Mouse (Mus musculus) cerebellum, adult 2 months (tissue): ENCODE measurements around the gene Alg5. TPM values are rescaled to one million over a fixed set of nuclear protein-coding genes. Genes with fewer than 3 reads are reported as not detected.

Experiments used
- DNase-seq, 2 experiments: peaks; one replicate each; pipeline ENCODE4 v3.0.0; 2021
- H3K27ac ChIP-seq: fragments of 200-500 bp; 2 replicates; pipeline ENCODE4 v1.5.1; 2012; ENCODE audit warnings: low read length, control low read depth, inconsistent platforms; ENCODE audit not compliant: insufficient read depth
- H3K27me3 ChIP-seq: fragments of 200-500 bp; 2 replicates; pipeline ENCODE4 v1.6.1; 2012; ENCODE audit warnings: inconsistent platforms, mild to moderate bottlenecking, low read length, moderate library complexity; ENCODE audit not compliant: control insufficient read depth, insufficient read depth
- H3K4me1 ChIP-seq: fragments of 200-500 bp; 2 replicates; pipeline ENCODE4 v1.6.1; 2011; ENCODE audit warnings: low read length; ENCODE audit not compliant: control insufficient read depth, insufficient read depth
- H3K4me3 ChIP-seq: fragments of 200-500 bp; replicated peaks from 2 replicates; pipeline ENCODE3; 2011; ENCODE audit warnings: mild to moderate bottlenecking, low read depth, low read length, control low read depth; ENCODE audit not compliant: insufficient read depth
- CTCF ChIP-seq: fragments of 200-500 bp; IDR thresholded peaks from 2 replicates; pipeline ENCODE4 v1.5.1; 2011; ENCODE audit warnings: low read depth, mild to moderate bottlenecking, control low read depth, low read length, moderate library complexity, borderline replicate concordance; ENCODE audit not compliant: insufficient read depth
- POLR2A ChIP-seq: fragments of 200-500 bp; IDR thresholded peaks from 2 replicates; pipeline ENCODE4 v1.6.1; 2011; ENCODE audit warnings: low read length, control low read depth, borderline replicate concordance; ENCODE audit not compliant: insufficient read depth
- WGBS: fragments of 180-500 bp; shearing (Covaris S2); methylation state at CpG from one replicate; pipeline ENCODE4 v1.1.7; 2018; 5-methylcytosine and 5-hydroxymethylcytosine counted together
- polyA plus RNA-seq: library from polyadenylated mRNA; depleted of rRNA; stranded (reverse); fragments of >200 nt; gene quantifications from 2 replicates; pipeline ENCODE4 v1.2.3, GENCODE M21; 2012; rRNA removed

Alg5 gene
- polyA plus RNA-seq, 1 experiment: 26.0 TPM

DNA sequence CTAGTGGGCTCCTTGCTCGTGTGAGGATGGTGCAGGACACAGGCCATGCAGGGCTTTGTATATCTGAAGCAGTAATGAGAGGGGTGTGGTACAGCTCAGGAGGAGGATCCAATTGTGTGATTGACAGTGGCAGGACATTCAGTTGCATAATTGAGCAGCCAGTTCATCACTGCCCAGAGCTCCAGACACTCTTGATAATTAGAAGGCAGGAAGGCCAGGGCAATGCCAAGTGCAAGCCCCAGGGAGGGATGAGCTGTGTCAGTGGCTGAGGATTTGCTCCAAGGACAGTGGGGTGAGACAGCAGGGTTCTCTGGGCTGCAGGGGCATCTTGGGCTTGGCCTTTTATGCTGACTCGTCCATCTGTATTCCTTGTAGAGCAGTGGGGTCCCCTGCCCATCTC, 55.3 kb downstream of the Alg5 start:
- no peak overlapping the region for H3K27ac ChIP-seq
- no peak overlapping the region for H3K4me3 ChIP-seq
- no peak for DNase-seq
- no peaks in the 10 kb centered on the region for H3K4me1 ChIP-seq
- WGBS: 35% methylated on average over 2 of the region's 2 CpGs
- H3K27me3 ChIP-seq: no peaks in the 10 kb centered on the region
- no peak for TF ChIP-seq CTCF
- TF ChIP-seq POLR2A: no peak

DNA sequence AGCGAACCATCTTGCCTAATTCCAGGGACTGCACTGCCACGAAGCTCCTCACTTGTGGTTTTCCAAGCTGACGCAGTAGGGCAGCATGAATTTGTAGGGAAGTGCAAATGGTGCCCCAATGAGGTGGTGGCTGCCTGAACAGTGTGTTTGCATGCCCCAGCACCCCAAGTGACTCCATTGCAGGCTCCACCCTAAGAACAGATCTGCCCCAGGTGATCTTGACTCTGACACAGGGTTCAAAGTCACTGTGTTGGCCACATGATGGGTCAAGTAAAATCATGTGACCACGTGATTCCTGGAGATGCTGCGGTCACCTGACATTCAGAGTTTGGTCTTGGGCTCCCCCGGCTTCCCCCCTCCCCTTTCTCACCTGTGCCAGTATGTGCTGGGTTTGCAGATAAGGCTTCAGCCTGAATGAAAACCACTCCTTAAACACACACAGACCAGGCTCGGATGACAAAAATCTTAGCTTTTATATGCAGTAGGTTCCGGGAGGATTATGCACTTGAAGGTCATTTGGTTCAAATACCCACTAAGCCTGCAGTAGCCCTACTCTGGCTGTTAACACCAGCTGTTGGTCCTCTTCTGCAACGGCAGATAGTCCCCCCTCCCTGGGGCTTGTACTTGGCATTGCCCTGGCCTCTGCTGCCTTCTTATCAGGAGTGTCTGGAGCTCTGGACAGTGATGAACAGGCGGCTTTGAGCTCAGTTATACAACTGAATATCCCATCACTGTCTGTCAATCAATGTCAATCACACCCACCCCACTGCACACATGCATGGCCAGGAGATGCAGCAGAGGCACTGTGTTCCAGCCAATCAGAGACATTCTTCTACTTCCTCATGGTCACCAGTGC, 56.7 kb downstream of the Alg5 start:
- Histone ChIP-seq H3K27me3 (no peaks in the 10 kb centered on the region), H3K27ac (no peak overlapping the region), H3K4me3 (no peak overlapping the region), H3K4me1 (no peaks in the 10 kb centered on the region)
- no peak for DNase-seq
- TF ChIP-seq CTCF: no peak
- TF ChIP-seq POLR2A: no peak
- 72% methylated on average over 10 of the region's 10 CpGs for WGBS

DNA sequence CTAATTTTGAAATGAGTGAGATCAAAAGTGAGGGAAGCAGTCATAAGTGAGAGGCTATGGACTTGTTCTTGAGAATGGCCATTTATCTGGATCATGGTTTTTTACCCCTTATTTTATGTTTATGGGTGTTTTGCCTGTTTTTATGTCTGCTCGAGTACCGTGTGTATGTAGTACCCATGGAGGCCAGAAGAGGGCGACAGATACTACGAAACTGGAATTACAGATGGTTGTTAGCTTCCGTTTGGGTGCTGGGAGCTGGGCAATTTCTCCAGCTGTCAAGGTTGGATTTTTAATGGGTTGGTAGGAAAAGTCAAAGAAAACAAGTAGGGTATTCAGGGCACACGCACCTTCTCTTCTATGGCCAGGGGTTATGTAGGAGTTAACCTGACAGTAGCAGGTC, 58.4 kb downstream of the Alg5 start:
- Histone ChIP-seq H3K4me3 (no peak overlapping the region), H3K27me3 (no peaks in the 10 kb centered on the region), H3K27ac (no peak overlapping the region), H3K4me1 (no peaks in the 10 kb centered on the region)
- 87% methylated on average over 6 of the region's 6 CpGs for WGBS
- no peak for DNase-seq
- TF ChIP-seq CTCF (no peak), POLR2A (no peak)

DNA sequence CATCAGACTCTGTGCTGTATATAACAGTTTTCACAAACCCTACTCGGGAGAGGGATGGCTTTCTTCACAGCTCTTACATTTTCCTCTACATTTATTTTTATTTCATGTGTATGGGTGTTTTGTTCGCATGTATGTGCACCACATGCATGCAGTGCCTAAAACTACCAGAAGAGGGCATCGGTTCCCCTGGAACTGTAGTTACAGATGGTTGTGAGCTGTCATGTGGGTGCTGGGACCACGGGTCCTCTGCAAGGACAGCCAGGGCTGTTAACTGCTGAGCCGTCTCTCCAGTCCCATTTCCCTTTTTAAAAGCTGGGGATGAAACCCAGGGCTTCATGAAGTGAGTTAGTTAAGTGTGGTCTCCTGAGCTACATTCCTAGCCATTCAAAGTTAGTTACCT, 60.0 kb downstream of the Alg5 start:
- no peak for DNase-seq
- 95% methylated on average over 5 of the region's 5 CpGs for WGBS
- Histone ChIP-seq H3K4me1 (no peaks in the 10 kb centered on the region), H3K27ac (no peak overlapping the region), H3K27me3 (no peaks in the 10 kb centered on the region), H3K4me3 (no peak overlapping the region)
- TF ChIP-seq POLR2A (no peak), CTCF (no peak)

DNA sequence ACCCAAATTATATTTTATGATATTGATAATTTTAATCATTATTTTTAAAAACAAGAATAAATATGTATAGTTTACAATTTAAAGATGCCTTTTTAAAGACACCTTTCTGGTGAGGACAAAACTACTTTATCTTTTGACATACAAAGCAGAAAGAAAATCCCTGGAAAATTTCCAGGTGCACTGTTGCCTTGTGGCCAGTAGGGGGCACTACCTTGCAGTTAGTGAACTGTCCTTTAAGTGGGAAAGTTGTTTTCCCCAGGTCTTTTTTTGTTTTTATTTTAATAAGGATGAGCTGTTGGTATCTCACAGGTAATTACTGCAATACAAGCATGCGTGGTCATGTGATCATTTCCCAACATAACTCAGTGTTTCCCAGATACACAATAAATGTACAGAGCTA, 60.5 kb downstream of the Alg5 start:
- no peaks in the 10 kb centered on the region for H3K4me1 ChIP-seq
- DNase-seq: no peak
- H3K4me3 ChIP-seq: no peak overlapping the region
- no peaks in the 10 kb centered on the region for H3K27me3 ChIP-seq
- TF ChIP-seq CTCF (peak; percentile 27; the same call in 1 of the 2 replicates), POLR2A (no peak)
- WGBS: 100% methylated on average over 1 of the region's 1 CpGs
- no peak overlapping the region for H3K27ac ChIP-seq

DNA sequence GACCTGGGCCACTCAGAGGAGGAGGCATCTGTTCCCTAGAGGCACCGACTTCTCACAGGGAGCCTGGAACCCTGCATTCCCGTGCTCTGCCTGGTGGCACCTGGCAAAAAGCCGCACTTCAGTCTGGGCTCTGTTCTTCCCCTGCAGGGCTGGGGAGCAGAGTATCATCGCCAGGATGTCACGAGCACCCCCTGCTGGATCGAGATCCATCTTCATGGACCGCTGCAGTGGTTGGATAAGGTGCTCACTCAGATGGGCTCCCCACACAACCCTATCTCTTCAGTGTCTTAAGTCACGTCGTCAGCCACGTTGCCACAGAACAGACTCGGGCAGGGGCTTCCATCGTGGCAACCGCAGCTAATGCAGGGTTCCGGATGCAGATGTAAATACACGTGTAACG, 61.9 kb downstream of the Alg5 start:
- H3K4me3 ChIP-seq: no peak overlapping the region
- 35% methylated on average over 16 of the region's 16 CpGs for WGBS
- peak; percentile 49 to 58 for DNase-seq
- TF ChIP-seq CTCF: peak; percentile 53; the same call in 1 of the 2 replicates
- TF ChIP-seq POLR2A: no peak
- no peaks in the 10 kb centered on the region for H3K4me1 ChIP-seq
- no peak overlapping the region for H3K27ac ChIP-seq
- H3K27me3 ChIP-seq: no peaks in the 10 kb centered on the region

Other genes starting within 250 kb of the Alg5 start
- 57.6 and 63.2 TPM in 2 replicates for gene Supt20, start 42.7 kb upstream of the Alg5 start, polyA plus RNA-seq
- not detected in 2 replicates for gene Gm21958, start 21.2 kb upstream of the Alg5 start, polyA plus RNA-seq
- gene Exosc8, start 146 bp upstream of the Alg5 start, polyA plus RNA-seq: 42.6 TPM in 2 replicates
- 13.7 and 15.5 TPM in 2 replicates for gene Smad9, start 20.0 kb downstream of the Alg5 start, polyA plus RNA-seq
- 61.4 and 69.0 TPM in 2 replicates for gene Rfxap, start 72.3 kb downstream of the Alg5 start, polyA plus RNA-seq
- 2.0 and 3.4 TPM in 2 replicates for gene Sertm1, start 180.3 kb downstream of the Alg5 start, polyA plus RNA-seq